Mouse (Mus musculus): ENCODE measurements at regions not wholly inside any gene's neighbourhood (a gene's known extent, or its start where the extent isn't known, plus 50 kb on each side); places are given as distances from the start of the nearest gene placed in this dataset.

- H3K9ac ChIP-seq, result no peak overlapping the region
- no peak overlapping the region for H3K4me3 ChIP-seq (replicated peaks)
- H3K4me2 ChIP-seq, result no peak overlapping the region
- no peaks in the 10 kb centered on the region for H3K27me3 ChIP-seq
- H3K9me3 ChIP-seq, result no peaks in the 10 kb centered on the region
- 80% methylated on average over 6 of the region's 6 CpGs for WGBS
- H3K36me3 ChIP-seq (replicated peaks), result no peaks in the 10 kb centered on the region
- H3K4me1 ChIP-seq, result peaks cover 6% of the 10 kb centered on the region
- H3K27ac ChIP-seq, result no peak overlapping the region
- no peak for ATAC-seq (ENCODE audit: low FRiP score)
Observed at GRCm38 (mm10) chr3:106974114-106974789, 61.7 kb upstream of the Kcna3 start.

DNA sequence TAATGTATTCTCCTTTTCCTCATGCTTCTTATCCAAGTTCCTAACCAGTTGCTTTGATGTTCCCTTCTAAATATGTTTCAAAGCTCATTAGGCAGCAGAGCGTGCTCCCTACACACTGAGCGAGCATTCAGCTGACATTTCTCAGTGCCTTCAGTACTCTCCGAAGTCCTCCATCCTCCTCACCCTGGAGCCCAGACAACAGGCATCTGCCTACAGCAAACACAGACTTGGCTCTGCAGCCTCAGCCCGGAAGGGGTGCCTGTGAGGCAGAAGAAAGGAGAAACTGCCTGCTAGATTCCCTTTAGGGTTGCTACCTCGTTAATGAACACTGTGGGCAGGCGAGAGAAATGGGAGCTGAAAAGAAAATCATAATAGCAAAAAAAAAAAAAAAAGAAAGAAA is 57.2 kb upstream of the Kcna3 start:
- no peak overlapping the region for H3K4me2 ChIP-seq
- H3K9ac ChIP-seq, result no peak overlapping the region
- H3K9me3 ChIP-seq, result no peaks in the 10 kb centered on the region
- H3K27ac ChIP-seq, result no peak overlapping the region
- WGBS, result 37% methylated on average over 6 of the region's 6 CpGs
- ATAC-seq (ENCODE audit: low FRiP score), result peak; percentile 57; the same call in 1 of the 2 replicates
- no peaks in the 10 kb centered on the region for H3K27me3 ChIP-seq
- H3K4me3 ChIP-seq (replicated peaks), result no peak overlapping the region
- H3K36me3 ChIP-seq (replicated peaks), result no peaks in the 10 kb centered on the region
- peaks cover 12% of the 10 kb centered on the region for H3K4me1 ChIP-seq

- ATAC-seq (ENCODE audit: low FRiP score), result no peak
- H3K9me3 ChIP-seq, result no peaks in the 10 kb centered on the region
- 60% methylated on average over 3 of the region's 3 CpGs for WGBS
- H3K27me3 ChIP-seq, result no peaks in the 10 kb centered on the region
- H3K27ac ChIP-seq, result 0 out of 2 replicates have a peak overlapping the region, but pooled peaks have one; percentile 25
- H3K4me1 ChIP-seq, result peaks cover 12% of the 10 kb centered on the region
- H3K36me3 ChIP-seq (replicated peaks), result no peaks in the 10 kb centered on the region
- H3K9ac ChIP-seq, result no peak overlapping the region
- no peak overlapping the region for H3K4me2 ChIP-seq
- no peak overlapping the region for H3K4me3 ChIP-seq (replicated peaks)
Observed at GRCm38 (mm10) chr3:106980914-106981313, 55.1 kb upstream of the Kcna3 start.

GRCm38 (mm10) chr3:106981323-106981722 is 54.6 kb upstream of the Kcna3 start:
- Histone ChIP-seq H3K36me3 (replicated peaks) (no peaks in the 10 kb centered on the region), H3K4me1 (peaks cover 12% of the 10 kb centered on the region), H3K9me3 (no peaks in the 10 kb centered on the region), H3K4me3 (replicated peaks) (no peak overlapping the region), H3K27ac (0 out of 2 replicates have a peak overlapping the region, but pooled peaks have one; percentile 25), H3K4me2 (no peak overlapping the region), H3K27me3 (no peaks in the 10 kb centered on the region), H3K9ac (no peak overlapping the region)
- WGBS, result 41% methylated on average over 3 of the region's 3 CpGs
- peak; percentile 63; the same call in 1 of the 2 replicates for ATAC-seq (ENCODE audit: low FRiP score)

- 0 out of 2 replicates have a peak, but pooled peaks have one; percentile 36 for ATAC-seq (ENCODE audit: low FRiP score)
- 69% methylated on average over 4 of the region's 4 CpGs for WGBS
- no peak overlapping the region for H3K4me3 ChIP-seq (replicated peaks)
- no peak overlapping the region for H3K9ac ChIP-seq
- H3K9me3 ChIP-seq, result no peaks in the 10 kb centered on the region
- H3K36me3 ChIP-seq (replicated peaks), result no peaks in the 10 kb centered on the region
- H3K4me1 ChIP-seq, result peaks cover 8% of the 10 kb centered on the region
- no peak overlapping the region for H3K27ac ChIP-seq
- no peak overlapping the region for H3K4me2 ChIP-seq
- no peaks in the 10 kb centered on the region for H3K27me3 ChIP-seq
Observed at GRCm38 (mm10) chr3:106984231-106984630, 51.7 kb upstream of the Kcna3 start.
